Mouse (Mus musculus): ENCODE data around the gene Exoc3l2. TPM values are rescaled to one million over a fixed set of nuclear protein-coding genes. Genes with fewer than 3 reads are reported as not detected.

The Exoc3l2 gene
- 6.0 and 6.6 TPM in 2 replicates for polyA plus RNA-seq (2012; rRNA removed)

GRCm38 (mm10) chr7:19462884-19463381 lies at the start of gene Exoc3l2:
Exoc3l2 (plus strand) TSS chr7:19463331.
- WGBS, result 49% methylated on average over 6 of the region's 6 CpGs
- no peak for DNase-seq (ENCODE audit: low read depth, low spot score)

- DNase-seq (ENCODE audit: low read depth, low spot score), result no peak
Observed at GRCm38 (mm10) chr7:19413525-19413924, 49.6 kb upstream of the Exoc3l2 start.

GRCm38 (mm10) chr7:19416590-19416989 lies 46.5 kb upstream of the Exoc3l2 start:
- no peak for DNase-seq (ENCODE audit: low read depth, low spot score)
- WGBS, result 67% methylated on average over 15 of the region's 15 CpGs

More at GRCm38 (mm10) chr7:19413525-19413924, 49.6 kb upstream of the Exoc3l2 start:
- 44% methylated on average over 3 of the region's 3 CpGs for WGBS

DNA sequence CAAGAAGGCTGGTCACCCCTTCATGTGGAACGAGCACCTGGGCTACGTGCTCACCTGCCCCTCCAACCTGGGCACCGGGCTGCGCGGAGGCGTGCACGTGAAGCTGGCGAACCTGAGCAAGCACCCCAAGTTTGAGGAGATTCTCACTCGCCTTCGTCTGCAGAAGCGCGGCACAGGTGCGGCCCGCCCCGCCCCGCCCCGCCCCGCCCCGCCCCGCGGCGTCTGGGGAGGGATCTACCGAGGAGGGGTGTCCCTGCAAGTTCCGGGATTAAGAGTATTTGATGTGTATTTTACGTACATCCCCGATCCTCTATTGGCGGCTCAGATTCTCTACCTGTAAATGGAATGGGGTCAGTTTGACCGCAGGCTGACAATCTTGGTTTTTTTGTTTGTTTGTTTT lies 43.0 kb upstream of the Exoc3l2 start:
- DNase-seq (ENCODE audit: low read depth, low spot score), result no peak
- WGBS, result 5% methylated on average over 28 of the region's 28 CpGs

DNA sequence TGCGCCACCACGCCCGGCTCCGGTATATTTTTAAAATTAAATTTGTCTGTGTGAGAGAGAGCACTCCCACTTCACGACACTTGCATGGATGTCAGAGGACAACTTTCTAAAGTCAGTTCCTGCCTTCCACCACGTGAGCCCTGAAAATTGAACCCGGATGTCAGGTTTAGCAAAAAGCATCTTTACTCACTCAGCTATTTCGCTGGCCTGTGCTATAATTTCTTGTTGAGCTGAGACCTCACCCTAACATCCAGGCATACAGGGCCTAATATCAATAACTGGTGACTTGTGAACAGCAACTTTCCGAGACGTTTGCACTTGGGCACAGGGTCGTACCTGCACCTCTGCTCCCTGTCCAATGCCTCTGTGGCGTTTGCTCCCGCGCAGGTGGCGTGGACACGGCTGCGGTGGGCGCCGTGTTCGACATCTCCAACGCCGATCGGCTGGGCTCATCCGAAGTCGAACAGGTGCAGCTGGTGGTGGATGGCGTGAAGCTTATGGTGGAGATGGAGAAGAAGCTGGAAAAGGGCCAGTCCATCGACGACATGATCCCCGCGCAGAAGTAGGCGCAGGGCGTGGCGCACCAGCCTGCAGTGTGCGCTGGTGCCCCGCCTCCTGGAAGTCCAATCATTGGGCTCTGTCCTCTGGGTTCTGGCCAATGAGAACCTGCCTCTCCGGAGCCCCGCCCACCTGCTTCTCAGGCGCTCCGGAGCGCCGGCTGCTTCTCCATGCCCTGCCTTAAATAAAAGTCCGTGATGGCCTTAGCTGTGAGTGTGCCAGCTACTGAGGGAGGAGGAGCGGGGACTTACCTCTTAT lies 42.1 kb upstream of the Exoc3l2 start:
- WGBS, result 12% methylated on average over 39 of the region's 43 CpGs
- DNase-seq (ENCODE audit: low read depth, low spot score), result peak; percentile 76

DNA sequence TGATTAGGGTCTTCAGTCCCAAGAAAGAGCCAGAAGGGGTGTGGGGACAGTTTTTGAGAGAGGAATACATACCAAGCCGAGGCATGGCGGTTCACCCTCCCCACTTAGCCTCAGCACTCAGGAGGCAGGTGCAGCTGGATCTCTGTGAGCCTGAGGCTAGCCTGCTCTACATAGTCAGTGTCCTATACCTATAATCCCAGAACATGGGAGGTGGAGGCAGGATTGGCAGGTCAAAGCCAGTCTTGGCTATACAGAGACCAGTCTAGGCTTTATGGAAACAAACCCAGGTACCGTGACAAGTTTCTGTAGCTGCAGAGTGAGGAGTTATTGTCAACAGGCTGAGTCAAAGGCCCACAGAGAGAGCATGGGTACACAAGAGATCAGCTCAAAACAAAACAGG lies 40.0 kb upstream of the Exoc3l2 start:
- WGBS, result 87% methylated on average over 3 of the region's 3 CpGs
- DNase-seq (ENCODE audit: low read depth, low spot score), result no peak

GRCm38 (mm10) chr7:19424051-19424450 lies 39.1 kb upstream of the Exoc3l2 start:
- DNase-seq (ENCODE audit: low read depth, low spot score), result no peak
- WGBS, result 46% methylated on average over 4 of the region's 4 CpGs

GRCm38 (mm10) chr7:19426349-19426748 lies 36.8 kb upstream of the Exoc3l2 start:
- 91% methylated on average over 6 of the region's 6 CpGs for WGBS
- no peak for DNase-seq (ENCODE audit: low read depth, low spot score)

GRCm38 (mm10) chr7:19426888-19427287 lies 36.2 kb upstream of the Exoc3l2 start:
- 94% methylated on average over 6 of the region's 6 CpGs for WGBS
- no peak for DNase-seq (ENCODE audit: low read depth, low spot score)

- no peak for DNase-seq (ENCODE audit: low read depth, low spot score)
- 75% methylated on average over 15 of the region's 15 CpGs for WGBS
Observed at GRCm38 (mm10) chr7:19427999-19428650, 35.0 kb upstream of the Exoc3l2 start.

GRCm38 (mm10) chr7:19429726-19430125 lies 33.4 kb upstream of the Exoc3l2 start:
- WGBS, result 75% methylated on average over 8 of the region's 8 CpGs
- DNase-seq (ENCODE audit: low read depth, low spot score), result no peak

- WGBS, result 80% methylated on average over 6 of the region's 6 CpGs
- DNase-seq (ENCODE audit: low read depth, low spot score), result no peak
Observed at GRCm38 (mm10) chr7:19430402-19430801, 32.7 kb upstream of the Exoc3l2 start.

DNA sequence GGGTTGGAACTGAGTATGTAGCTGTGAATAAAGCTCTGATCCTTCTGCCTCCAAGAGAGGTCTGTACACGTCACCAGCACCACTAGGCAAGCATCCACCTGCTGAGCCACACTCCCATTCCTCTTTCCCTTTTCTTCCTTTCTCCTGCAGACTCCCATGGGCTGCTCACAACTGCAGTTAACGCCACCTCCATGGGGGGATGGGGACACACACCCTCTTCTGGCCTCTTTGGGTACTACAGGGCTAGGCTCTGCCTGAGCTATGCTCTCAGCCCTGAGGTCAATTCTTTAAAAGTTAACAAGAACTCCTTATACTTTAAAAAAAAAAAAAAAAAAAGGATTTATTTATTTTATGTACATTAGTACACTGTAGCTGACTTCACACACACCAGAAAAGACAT lies 30.7 kb upstream of the Exoc3l2 start:
- no peak for DNase-seq (ENCODE audit: low read depth, low spot score)

DNA sequence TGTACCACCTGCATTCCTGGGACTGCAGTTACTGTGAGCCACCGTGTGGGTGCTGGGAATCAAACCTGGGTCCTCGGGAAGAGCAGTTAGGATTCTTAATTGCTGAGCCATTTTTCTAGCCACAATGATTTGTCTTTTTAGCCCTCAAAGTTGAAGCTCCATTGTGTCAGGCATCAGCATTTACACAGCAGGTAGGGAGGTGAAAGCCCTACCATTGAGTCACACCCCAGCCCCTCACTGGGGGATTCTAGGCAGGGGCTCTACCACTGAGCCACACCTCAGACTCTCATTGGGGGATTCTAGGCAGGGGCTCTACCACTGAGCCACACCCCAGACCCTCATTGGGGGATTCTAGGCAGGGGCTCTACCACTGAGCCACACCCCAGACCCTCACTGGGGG lies 26.9 kb upstream of the Exoc3l2 start:
- no peak for DNase-seq (ENCODE audit: low read depth, low spot score)
- 93% methylated on average over 2 of the region's 2 CpGs for WGBS

More for the DNA sequence above, 30.7 kb upstream of the Exoc3l2 start:
- 92% methylated on average over 2 of the region's 2 CpGs for WGBS

DNA sequence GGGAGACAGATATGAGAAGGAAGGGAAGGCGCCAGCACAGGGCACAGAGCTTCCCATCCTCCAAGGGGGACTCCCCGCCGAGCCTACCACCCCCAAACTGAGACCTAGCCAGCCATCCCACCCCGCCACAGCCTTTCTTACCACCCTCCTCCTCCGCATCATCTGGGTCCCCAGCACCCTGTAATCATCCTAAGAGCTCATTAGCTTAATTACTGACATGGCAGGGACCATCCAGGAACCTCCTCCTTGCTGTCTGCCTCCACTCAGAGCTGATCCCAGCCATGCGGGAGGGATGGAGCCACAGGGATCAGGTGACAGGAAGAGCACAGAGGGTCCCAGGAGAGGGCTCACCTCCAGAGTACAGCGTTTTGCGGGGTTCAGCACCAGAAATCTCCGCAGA lies 26.1 kb upstream of the Exoc3l2 start:
- WGBS, result 90% methylated on average over 9 of the region's 9 CpGs
- DNase-seq (ENCODE audit: low read depth, low spot score), result no peak

- WGBS, result 81% methylated on average over 9 of the region's 9 CpGs
- DNase-seq (ENCODE audit: low read depth, low spot score), result no peak
Observed at GRCm38 (mm10) chr7:19441448-19442091, 21.6 kb upstream of the Exoc3l2 start.

- WGBS, result 42% methylated on average over 3 of the region's 3 CpGs
- peak; percentile 50 for DNase-seq (ENCODE audit: low read depth, low spot score)
Observed at GRCm38 (mm10) chr7:19443344-19443743, 19.8 kb upstream of the Exoc3l2 start.

DNA sequence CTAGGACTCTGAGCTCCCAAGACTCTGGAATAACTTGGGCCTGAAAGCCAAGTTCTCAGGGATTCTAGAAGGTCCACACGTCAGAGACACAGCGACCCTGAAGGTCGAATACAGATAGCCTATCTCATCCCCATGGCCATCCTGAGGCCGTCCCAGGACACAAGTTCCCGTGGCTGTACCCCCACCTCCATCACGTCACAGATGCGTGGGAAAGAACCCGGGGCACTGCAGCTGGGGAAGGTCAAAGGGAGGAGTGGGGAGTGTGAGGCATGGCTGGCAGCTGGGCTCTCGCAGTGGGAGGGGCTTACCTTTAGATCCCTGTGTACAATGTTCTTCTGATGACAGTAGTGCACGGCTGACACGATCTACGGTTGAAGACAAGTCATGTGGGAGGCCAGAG lies 18.3 kb upstream of the Exoc3l2 start:
- WGBS, result 82% methylated on average over 12 of the region's 12 CpGs
- DNase-seq (ENCODE audit: low read depth, low spot score), result no peak

DNA sequence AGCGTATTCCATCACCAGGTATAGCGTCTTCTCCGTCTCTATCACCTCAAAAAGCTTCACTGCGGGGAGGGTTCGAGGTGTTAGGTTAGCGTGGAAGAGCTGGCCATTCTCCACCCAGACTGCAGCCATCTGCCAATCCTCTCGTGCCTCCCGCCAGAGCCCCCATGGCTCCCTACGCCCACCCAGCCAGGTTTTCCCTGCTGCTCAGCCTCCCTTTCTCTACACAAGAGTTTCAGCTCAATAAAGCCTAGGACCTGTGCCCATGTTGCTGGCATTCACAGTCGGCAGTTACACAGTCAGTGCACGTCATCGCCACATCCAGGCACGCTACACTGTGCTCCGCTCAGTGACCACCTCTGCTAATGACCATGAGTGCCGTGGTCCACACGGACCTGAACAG lies 15.4 kb upstream of the Exoc3l2 start:
- no peak for DNase-seq (ENCODE audit: low read depth, low spot score)
- 96% methylated on average over 16 of the region's 16 CpGs for WGBS

GRCm38 (mm10) chr7:19449165-19449564 lies 14.0 kb upstream of the Exoc3l2 start:
- WGBS, result 88% methylated on average over 12 of the region's 12 CpGs

More at GRCm38 (mm10) chr7:19449165-19449564, 14.0 kb upstream of the Exoc3l2 start:
- DNase-seq (ENCODE audit: low read depth, low spot score), result no peak

Data from large intestine, adult 2 months (tissue).